Mouse (Mus musculus) CD4-positive, CD25-positive, alpha-beta regulatory T cell, adult 2 months (primary cell): Measurements from ENCODE around the gene Poc5.

ENCODE experiments used
- DNase-seq: peaks from one replicate; pipeline ENCODE4 v3.0.0-alpha.2; 2012; ENCODE audit warnings: low read depth, low spot score

Gene Poc5

GRCm38 (mm10) chr13:96432376-96432811, 44.3 kb downstream of the Poc5 start:
- no peak for DNase-seq

- DNase-seq, result no peak
Observed at GRCm38 (mm10) chr13:96433041-96433440, 44.9 kb downstream of the Poc5 start.

- DNase-seq, result peak; percentile 15
Observed at GRCm38 (mm10) chr13:96433648-96434190, 45.6 kb downstream of the Poc5 start.

- no peak for DNase-seq
Observed at GRCm38 (mm10) chr13:96434899-96435331, 46.8 kb downstream of the Poc5 start.

GRCm38 (mm10) chr13:96435793-96436192, 47.7 kb downstream of the Poc5 start:
- DNase-seq, result no peak

GRCm38 (mm10) chr13:96436921-96437320, 48.8 kb downstream of the Poc5 start:
- no peak for DNase-seq

GRCm38 (mm10) chr13:96440436-96440835, 52.3 kb downstream of the Poc5 start:
- DNase-seq, result no peak

GRCm38 (mm10) chr13:96450205-96450856, 62.2 kb downstream of the Poc5 start:
- DNase-seq, result no peak

GRCm38 (mm10) chr13:96450869-96451268, 62.8 kb downstream of the Poc5 start:
- DNase-seq, result no peak

- no peak for DNase-seq
Observed at GRCm38 (mm10) chr13:96451386-96452140, 63.5 kb downstream of the Poc5 start.

- DNase-seq, result no peak
Observed at GRCm38 (mm10) chr13:96452621-96453020, 64.5 kb downstream of the Poc5 start.

GRCm38 (mm10) chr13:96454288-96454687, 66.2 kb downstream of the Poc5 start:
- DNase-seq, result no peak

GRCm38 (mm10) chr13:96457566-96457965, 69.5 kb downstream of the Poc5 start:
- DNase-seq, result no peak

GRCm38 (mm10) chr13:96458018-96458417, 69.9 kb downstream of the Poc5 start:
- no peak for DNase-seq

GRCm38 (mm10) chr13:96458606-96459005, 70.5 kb downstream of the Poc5 start:
- DNase-seq, result no peak

GRCm38 (mm10) chr13:96462644-96463043, 74.5 kb downstream of the Poc5 start:
- no peak for DNase-seq

GRCm38 (mm10) chr13:96465315-96465714, 77.2 kb downstream of the Poc5 start:
- DNase-seq, result no peak
